Mouse (Mus musculus) hindbrain, embryonic 14.5 days (tissue): ENCODE measurements around the gene Rps6kl1. TPM values are rescaled to one million over a fixed set of nuclear protein-coding genes. Genes with fewer than 3 reads are reported as not detected.
A peak's percentile ranks its signal among the peaks of the same experiment; 100 is the strongest.

Experiments used
- ATAC-seq: fragments of 200-750 bp; cut with Nextera tagmentation; 2 replicates; pipeline ENCODE4 v1.8.0; 2017; ENCODE audit warnings: moderate number of reproducible peaks, mild to moderate bottlenecking, moderate TSS enrichment, moderate library complexity; ENCODE audit not compliant: low FRiP score
- DNase-seq: peaks from one replicate; pipeline ENCODE4 v3.0.0-alpha.2; 2015; ENCODE audit warnings: low spot score
- H3K27ac ChIP-seq: fragments of 300-500 bp; sonication (generic); 2 replicates; pipeline ENCODE4 v1.5.1; 2014; ENCODE audit warnings: mild to moderate bottlenecking, moderate library complexity
- H3K27me3 ChIP-seq: fragments of 300-500 bp; sonication (generic); 2 replicates; pipeline ENCODE4 v1.6.1; 2014; ENCODE audit warnings: mild to moderate bottlenecking, low read length, mixed read lengths; ENCODE audit not compliant: control insufficient read depth, insufficient read depth
- H3K36me3 ChIP-seq: fragments of 300-500 bp; sonication (generic); replicated peaks from 2 replicates; pipeline ENCODE4 v1.6.1; 2014; ENCODE audit not compliant: control insufficient read depth, insufficient read depth
- H3K4me1 ChIP-seq: fragments of 300-500 bp; sonication (generic); replicated peaks from 2 replicates; pipeline ENCODE4 v1.6.1; 2014; ENCODE audit warnings: antibody characterized with exemption, low read length, mixed read lengths; ENCODE audit not compliant: control insufficient read depth, insufficient read depth
- H3K4me2 ChIP-seq: fragments of 300-500 bp; sonication (generic); replicated peaks from 2 replicates; pipeline ENCODE4 v1.6.1; 2014; ENCODE audit warnings: mild to moderate bottlenecking, moderate library complexity
- H3K4me3 ChIP-seq: fragments of 300-500 bp; sonication (generic); replicated peaks from 2 replicates; pipeline ENCODE4 v1.5.1; 2014; ENCODE audit warnings: mild to moderate bottlenecking, low read length
- H3K9ac ChIP-seq: fragments of 300-500 bp; sonication (generic); 2 replicates; pipeline ENCODE4 v1.6.1; 2014
- H3K9me3 ChIP-seq: fragments of 300-500 bp; sonication (generic); 2 replicates; pipeline ENCODE4 v1.6.1; 2016; ENCODE audit warnings: low read length; ENCODE audit not compliant: control insufficient read depth
- WGBS: fragments of 180-500 bp; shearing (Covaris S2); extraction: QIAGEN DNeasy Blood & Tissue Kit; methylation state at CpG from one replicate; pipeline ENCODE4 v1.1.7; 2014; 5-methylcytosine and 5-hydroxymethylcytosine counted together
- polyA plus RNA-seq: library from polyadenylated mRNA; unstranded; fragments of >200 nt; fragmentation: Nextera tagmentation; extraction: Ambion mirVana; gene quantifications from 2 replicates; pipeline ENCODE4 v1.2.1, GENCODE M21; 2014

Rps6kl1 gene
- 22.9 and 24.1 TPM in 2 replicates for polyA plus RNA-seq

DNA sequence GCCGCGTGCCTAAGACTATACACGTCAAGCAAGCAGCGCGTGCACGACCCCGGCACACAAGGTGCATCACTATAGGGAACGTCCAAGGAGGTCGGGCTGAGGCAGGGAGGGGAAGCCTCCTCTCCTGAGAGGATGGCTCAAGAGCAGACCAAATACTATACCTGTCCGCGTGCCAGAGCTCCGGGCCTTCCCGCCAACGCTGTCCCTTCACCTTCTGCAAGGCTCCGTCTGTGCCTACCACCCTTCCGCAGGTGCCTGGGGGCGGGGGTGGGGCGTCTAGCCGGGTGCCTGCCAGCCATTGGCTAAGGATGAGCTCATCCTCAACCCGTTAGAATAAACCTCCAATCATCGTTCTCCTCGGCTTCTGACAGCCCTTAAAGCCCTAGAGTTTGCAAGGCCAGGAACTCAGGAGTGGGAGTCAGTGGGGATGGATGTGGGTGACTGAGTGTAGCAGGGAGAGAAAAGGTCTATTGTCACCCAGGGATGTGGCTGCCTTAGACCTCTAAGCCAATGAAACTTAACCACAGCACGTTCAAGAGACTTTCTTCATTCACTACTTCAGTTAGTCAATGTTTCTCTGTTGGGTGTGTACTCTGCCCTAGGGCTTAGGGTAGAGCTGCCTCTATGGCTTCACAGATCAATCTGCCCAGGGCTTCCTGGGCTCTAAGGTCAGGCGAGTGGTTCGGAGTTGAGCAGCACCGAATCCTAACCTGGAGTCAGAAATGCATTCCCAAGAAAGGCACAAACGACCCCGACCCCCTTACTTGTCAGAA is at the start of gene Rps6kl1:
Rps6kl1 (minus strand) TSS at position 263 of the 773 bp plus-strand sequence.
- H3K27me3 ChIP-seq, result no peaks in the 10 kb centered on the region
- DNase-seq, result peak; percentile 80
- WGBS, result 16% methylated on average over 27 of the region's 28 CpGs
- peak within 1 kb of the TSS; percentile 27; the same call in 1 of the 2 replicates for H3K27ac ChIP-seq
- peak within 1 kb of the TSS; percentile 73 for H3K4me2 ChIP-seq
- peaks cover 15% of the 10 kb centered on the region for H3K36me3 ChIP-seq
- peaks cover 14% of the 10 kb centered on the region for H3K4me1 ChIP-seq
- ATAC-seq, result peak; percentile 97
- no peaks in the 10 kb centered on the region for H3K9me3 ChIP-seq
- peak within 1 kb of the TSS; percentile 46 for H3K4me3 ChIP-seq
- H3K9ac ChIP-seq, result peak within 1 kb of the TSS; percentile 78

DNA sequence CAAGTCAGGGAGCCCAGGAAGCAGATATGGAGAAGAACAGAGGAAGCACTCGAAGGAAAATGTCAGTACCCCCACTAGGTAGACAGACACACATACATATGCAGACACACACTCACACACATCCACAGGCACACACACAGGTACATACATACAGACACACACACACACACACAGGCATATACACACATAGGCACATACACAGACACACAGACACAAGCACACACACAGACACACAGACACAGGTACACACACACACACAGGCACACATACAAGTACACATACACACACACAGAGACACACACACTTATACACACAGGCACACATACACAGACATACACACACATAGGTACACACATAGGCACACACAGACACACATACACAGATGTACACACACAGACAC is 48.9 kb upstream of the Rps6kl1 start:
- no peak for ATAC-seq
- Histone ChIP-seq H3K4me2 (no peak overlapping the region), H3K27me3 (no peaks in the 10 kb centered on the region), H3K27ac (no peak overlapping the region), H3K4me3 (no peak overlapping the region), H3K4me1 (peaks cover under 1% of the 10 kb centered on the region), H3K9ac (no peak overlapping the region), H3K9me3 (no peaks in the 10 kb centered on the region), H3K36me3 (no peaks in the 10 kb centered on the region)
- DNase-seq, result no peak
- 76% methylated on average over 1 of the region's 1 CpGs for WGBS

DNA sequence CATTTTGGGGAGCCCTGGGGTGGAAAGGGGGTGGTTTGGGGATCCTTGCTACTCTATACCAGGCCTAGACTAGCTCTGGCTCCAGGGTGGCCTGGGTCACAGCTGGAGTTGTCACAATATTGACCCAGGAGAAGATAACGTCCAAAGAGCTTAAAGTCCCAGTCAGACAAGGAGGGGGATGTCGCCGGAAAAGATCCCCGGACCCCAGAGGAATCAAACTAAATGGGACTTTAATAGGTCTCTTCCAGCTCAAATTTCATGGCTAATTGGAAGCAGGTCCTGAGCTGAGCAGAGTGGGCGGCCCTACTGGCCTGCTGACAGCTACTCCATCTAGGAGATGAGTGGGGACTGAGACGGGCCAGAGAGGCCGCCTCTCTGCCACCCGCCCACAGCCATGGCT is 46.9 kb upstream of the Rps6kl1 start:
- no peak overlapping the region for H3K9ac ChIP-seq
- ATAC-seq, result no peak
- no peak overlapping the region for H3K4me2 ChIP-seq
- H3K36me3 ChIP-seq, result no peaks in the 10 kb centered on the region
- no peak overlapping the region for H3K4me3 ChIP-seq
- peaks cover 8% of the 10 kb centered on the region for H3K4me1 ChIP-seq
- whole genome bisulfite sequencing, result 30% methylated on average over 8 of the region's 8 CpGs
- H3K27ac ChIP-seq, result no peak overlapping the region
- H3K27me3 ChIP-seq, result no peaks in the 10 kb centered on the region
- no peaks in the 10 kb centered on the region for H3K9me3 ChIP-seq
- DNase-seq, result no peak

DNA sequence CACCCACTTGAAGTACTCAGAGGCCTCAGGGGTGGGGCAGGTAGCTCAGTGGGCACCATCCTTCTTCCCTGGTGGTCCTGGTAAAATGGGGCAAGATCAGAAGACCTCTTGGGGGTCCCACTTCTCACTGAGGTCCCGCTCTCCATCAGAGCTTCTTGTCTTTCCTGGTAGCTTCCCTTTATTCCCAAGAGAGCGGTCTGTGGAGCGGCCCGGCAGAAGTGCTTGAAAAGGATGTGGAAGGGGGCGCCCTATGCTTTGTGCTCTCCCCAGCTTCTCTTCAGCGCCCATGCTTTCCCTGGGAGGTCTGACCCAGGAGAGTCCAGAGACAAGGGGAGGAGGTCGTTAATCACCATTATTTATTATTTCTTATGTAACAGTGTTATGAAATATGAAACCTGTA is 46.3 kb upstream of the Rps6kl1 start:
- Histone ChIP-seq H3K9me3 (no peaks in the 10 kb centered on the region), H3K9ac (no peak overlapping the region), H3K36me3 (no peaks in the 10 kb centered on the region), H3K4me3 (no peak overlapping the region), H3K27me3 (no peaks in the 10 kb centered on the region), H3K4me2 (no peak overlapping the region), H3K27ac (no peak overlapping the region), H3K4me1 (peaks cover 8% of the 10 kb centered on the region)
- 81% methylated on average over 7 of the region's 7 CpGs for WGBS
- no peak for ATAC-seq
- DNase-seq, result no peak

DNA sequence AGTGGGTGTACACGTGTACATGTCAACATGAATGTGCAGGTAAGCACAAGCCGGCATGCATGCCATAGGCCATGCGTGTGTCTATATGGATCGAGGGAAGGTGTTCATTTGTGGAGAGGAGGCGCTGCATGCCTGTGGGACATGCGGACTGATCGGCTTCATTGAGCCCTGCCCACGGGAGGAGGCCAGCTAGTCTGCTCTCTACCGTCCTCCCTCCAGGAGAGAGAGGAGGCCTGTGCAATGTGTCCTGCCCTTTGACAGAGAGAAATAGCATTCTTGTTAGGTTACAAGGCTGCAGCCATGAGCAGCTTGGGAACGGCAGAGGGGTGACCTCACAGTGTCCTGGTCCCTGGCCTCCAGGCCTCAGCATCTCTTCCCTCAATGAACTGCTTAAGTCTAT is 45.1 kb upstream of the Rps6kl1 start:
- WGBS, result 93% methylated on average over 10 of the region's 10 CpGs
- H3K36me3 ChIP-seq, result no peaks in the 10 kb centered on the region
- no peak overlapping the region for H3K4me3 ChIP-seq
- no peak overlapping the region for H3K27ac ChIP-seq
- DNase-seq (no peak), ATAC-seq (no peak)
- H3K4me2 ChIP-seq, result no peak overlapping the region
- no peaks in the 10 kb centered on the region for H3K27me3 ChIP-seq
- H3K4me1 ChIP-seq, result peaks cover 8% of the 10 kb centered on the region; the same call in 1 of the 2 replicates
- H3K9ac ChIP-seq, result no peak overlapping the region
- H3K9me3 ChIP-seq, result no peaks in the 10 kb centered on the region

DNA sequence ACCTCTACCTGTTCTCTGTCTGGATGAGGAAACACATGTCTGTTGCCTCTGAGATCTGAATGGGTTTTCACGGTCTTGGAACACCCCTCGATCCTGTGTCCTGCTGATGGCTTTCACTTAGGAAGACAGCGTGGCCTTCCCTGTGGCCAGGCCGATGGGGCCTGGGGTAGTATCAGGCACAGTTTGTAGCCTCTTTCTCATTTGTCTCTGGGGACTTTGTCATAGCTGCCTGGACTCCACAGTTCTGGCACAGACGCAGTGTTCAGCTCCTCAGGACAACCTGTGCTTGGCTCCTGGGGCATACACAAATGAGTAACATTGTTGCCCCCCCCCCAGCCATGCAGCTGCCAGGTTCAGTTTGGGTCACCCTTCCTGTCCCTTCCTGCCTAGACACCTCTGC is 44.0 kb upstream of the Rps6kl1 start:
- H3K4me1 ChIP-seq, result 0 out of 2 replicates have a peak, but pooled peaks cover 8% of the 10 kb centered on the region
- DNase-seq, result no peak
- H3K9me3 ChIP-seq, result no peaks in the 10 kb centered on the region
- H3K36me3 ChIP-seq, result no peaks in the 10 kb centered on the region
- H3K4me2 ChIP-seq, result no peak overlapping the region
- H3K9ac ChIP-seq, result no peak overlapping the region
- peak; percentile 8; the same call in 1 of the 2 replicates for ATAC-seq
- H3K4me3 ChIP-seq, result no peak overlapping the region
- WGBS, result 63% methylated on average over 5 of the region's 5 CpGs
- H3K27me3 ChIP-seq, result no peaks in the 10 kb centered on the region
- no peak overlapping the region for H3K27ac ChIP-seq

DNA sequence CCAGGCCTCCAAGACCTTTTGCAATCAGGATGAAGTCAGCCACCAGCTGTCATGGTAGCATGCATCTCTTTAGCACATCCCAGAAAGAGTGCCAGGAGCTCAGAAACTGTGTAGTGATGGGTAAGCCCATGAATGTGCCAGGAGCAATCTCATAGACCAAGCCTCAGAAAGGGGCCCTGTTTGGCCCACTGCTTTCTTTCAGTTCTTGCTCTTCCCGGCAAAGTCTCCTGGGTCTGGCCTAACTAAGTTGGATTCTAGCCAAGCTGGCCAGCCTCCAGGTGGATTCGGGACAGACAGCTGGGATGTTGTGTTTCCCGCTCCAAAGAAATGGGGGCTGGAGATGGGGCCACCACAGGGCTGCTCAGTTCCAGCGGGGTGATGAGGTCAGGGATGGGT is 43.6 kb upstream of the Rps6kl1 start:
- H3K9ac ChIP-seq, result no peak overlapping the region
- H3K9me3 ChIP-seq, result no peaks in the 10 kb centered on the region
- H3K4me3 ChIP-seq, result no peak overlapping the region
- H3K4me1 ChIP-seq, result 0 out of 2 replicates have a peak, but pooled peaks cover 8% of the 10 kb centered on the region
- 49% methylated on average over 4 of the region's 4 CpGs for WGBS
- H3K27me3 ChIP-seq, result no peaks in the 10 kb centered on the region
- DNase-seq, result peak; percentile 77
- peak; percentile 61; the same call in 1 of the 2 replicates for ATAC-seq
- H3K36me3 ChIP-seq, result no peaks in the 10 kb centered on the region
- H3K27ac ChIP-seq, result no peak overlapping the region
- H3K4me2 ChIP-seq, result no peak overlapping the region

DNA sequence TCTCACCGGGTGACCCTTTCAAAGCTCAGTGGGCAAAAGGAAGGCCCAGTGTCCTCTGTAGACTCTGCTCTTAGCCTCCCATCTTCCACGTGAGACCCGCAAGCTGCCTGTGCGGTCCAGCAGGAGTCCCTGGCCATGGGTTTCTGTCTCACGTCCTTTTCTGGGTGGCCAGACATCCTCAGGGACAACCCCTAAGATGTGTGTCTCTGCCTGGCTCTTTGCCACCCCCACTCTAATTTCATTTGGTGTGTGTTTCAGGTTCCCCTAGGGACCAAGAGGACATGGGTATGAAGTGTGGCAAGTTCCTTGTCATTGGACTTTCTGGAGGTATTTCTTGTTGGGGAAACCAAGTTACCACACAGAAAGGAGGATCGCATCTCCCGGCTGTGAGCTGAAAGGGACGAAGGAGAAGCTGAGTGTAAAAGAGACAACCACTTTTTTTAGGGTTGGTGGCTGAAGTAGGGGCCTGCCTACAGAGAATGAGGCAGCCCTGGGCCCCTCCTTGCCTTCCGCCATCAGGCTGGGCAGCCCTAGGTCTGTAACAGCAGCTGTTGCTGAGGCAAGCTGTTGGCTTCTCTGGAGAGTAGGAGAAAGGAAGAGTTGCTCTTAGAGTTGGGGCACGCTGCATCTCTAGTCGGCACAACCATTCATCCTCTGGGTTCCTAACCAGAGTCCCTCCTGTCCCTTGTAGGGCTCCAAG is 43.0 kb upstream of the Rps6kl1 start:
- 83% methylated on average over 11 of the region's 11 CpGs for WGBS
- ATAC-seq, result peak; percentile 47; the same call in 1 of the 2 replicates
- H3K9ac ChIP-seq, result no peak overlapping the region

DNA sequence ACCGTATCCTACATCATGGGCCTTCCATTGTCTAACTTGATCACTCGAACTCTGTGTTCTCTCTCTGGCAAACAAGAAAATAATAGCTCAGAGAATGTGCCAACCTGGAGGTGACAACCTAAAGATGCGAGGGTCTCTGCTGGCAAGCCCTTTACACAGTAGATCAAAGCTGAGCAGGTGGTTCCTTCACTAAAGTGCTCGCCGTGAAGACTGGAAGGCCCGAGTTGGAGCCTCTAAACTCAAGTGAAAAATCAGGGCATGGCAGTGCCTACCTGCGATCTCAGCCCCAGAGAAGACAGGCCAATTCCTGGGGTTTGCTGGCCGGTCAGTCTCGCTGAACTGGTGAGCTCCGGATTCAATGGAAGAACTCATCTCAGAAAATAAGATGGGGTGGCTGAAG is 42.1 kb upstream of the Rps6kl1 start:
- Histone ChIP-seq H3K9ac (no peak overlapping the region), H3K4me3 (no peak overlapping the region), H3K9me3 (no peaks in the 10 kb centered on the region), H3K36me3 (no peaks in the 10 kb centered on the region), H3K4me2 (no peak overlapping the region), H3K27ac (no peak overlapping the region), H3K4me1 (0 out of 2 replicates have a peak, but pooled peaks cover 8% of the 10 kb centered on the region), H3K27me3 (no peaks in the 10 kb centered on the region)
- ATAC-seq (no peak), DNase-seq (no peak)
- WGBS, result 83% methylated on average over 10 of the region's 10 CpGs

More for the DNA sequence above, 43.0 kb upstream of the Rps6kl1 start:
- H3K9me3 ChIP-seq, result no peaks in the 10 kb centered on the region
- H3K27ac ChIP-seq, result no peak overlapping the region
- H3K27me3 ChIP-seq, result no peaks in the 10 kb centered on the region
- DNase-seq, result no peak
- 0 out of 2 replicates have a peak, but pooled peaks cover 8% of the 10 kb centered on the region for H3K4me1 ChIP-seq
- H3K36me3 ChIP-seq, result no peaks in the 10 kb centered on the region
- H3K4me3 ChIP-seq, result no peak overlapping the region
- H3K4me2 ChIP-seq, result no peak overlapping the region
